Mouse (Mus musculus) B cell, adult (primary cell): ENCODE measurements around the gene Gm49391. TPM values are rescaled to one million over a fixed set of nuclear protein-coding genes. Genes with fewer than 3 reads are reported as not detected.

Experiments
- total RNA-seq: library from RNA; stranded (reverse); gene quantifications from 4 replicates; pipeline ENCODE4 v1.2.4, GENCODE M21; 2023; ENCODE audit not compliant: inconsistent age

Gm49391 gene
- 0.51 to 1.2 TPM in 2 of 4 replicates, not detected in the others for total RNA-seq

DNA sequence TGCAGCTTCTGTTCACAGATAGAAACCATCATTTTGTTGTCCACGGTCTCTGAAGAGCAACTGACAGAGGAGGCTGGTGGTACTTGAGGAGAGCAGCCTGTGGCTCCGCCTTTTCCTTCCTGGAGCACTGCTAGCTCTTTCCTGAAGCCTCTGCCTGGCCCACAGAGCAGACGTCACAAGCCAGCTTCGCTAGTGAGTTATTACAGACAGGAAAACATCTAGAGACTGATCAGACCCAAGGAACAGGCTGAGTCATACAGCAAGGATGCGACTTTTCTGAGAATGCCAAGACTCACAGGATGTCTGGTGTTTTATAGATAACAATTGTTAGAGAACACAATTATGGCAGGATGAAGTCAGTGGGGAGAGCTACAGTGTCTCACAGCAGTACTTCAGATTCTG, at the start of gene Gm49391, which contains the start of gene Ctla2a:
Gm49391 (minus strand) TSS at position 72 of the 402 bp plus-strand sequence.
Ctla2a (minus strand) TSS at position 126 of the 402 bp plus-strand sequence.

GRCm38 (mm10) chr13:60941884-60942283, 5.5 kb upstream of the Gm49391 start, which contains the start of gene Tpbpa:
Gene Tpbpa (minus strand): TSS chr13:60941984.

GRCm38 (mm10) chr13:60935490-60935889, 881 bp downstream of the Gm49391 start, which contains the start of gene Gm49393:
Gene Gm49393 (minus strand): TSS chr13:60935590.

GRCm38 (mm10) chr13:60904780-60905179, 31.6 kb downstream of the Gm49391 start, which contains the start of gene Tpbpb:
Gene Tpbpb (minus strand): TSS chr13:60904880.

DNA sequence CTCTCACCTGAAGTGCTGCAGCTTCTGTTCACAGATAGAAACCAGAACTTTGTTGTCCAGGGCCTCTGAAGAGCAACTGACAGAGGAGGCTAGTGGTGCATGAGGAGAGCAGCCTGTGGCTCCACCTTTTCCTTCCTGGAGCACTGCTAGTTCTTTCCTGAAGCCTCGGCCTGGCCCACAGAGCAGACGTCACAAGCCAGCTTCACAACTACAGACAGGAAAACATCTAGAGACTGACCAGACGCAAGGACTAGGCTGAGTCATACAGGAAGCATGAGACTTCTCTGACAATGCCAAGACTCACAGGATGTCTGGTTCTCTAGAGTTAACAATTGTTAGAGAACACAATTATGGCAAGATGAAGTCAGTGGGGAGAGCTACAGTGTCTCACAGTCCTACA, 39.0 kb downstream of the Gm49391 start, which contains the start of gene Ctla2b:
Ctla2b (minus strand) TSS at position 120 of the 400 bp plus-strand sequence.

DNA sequence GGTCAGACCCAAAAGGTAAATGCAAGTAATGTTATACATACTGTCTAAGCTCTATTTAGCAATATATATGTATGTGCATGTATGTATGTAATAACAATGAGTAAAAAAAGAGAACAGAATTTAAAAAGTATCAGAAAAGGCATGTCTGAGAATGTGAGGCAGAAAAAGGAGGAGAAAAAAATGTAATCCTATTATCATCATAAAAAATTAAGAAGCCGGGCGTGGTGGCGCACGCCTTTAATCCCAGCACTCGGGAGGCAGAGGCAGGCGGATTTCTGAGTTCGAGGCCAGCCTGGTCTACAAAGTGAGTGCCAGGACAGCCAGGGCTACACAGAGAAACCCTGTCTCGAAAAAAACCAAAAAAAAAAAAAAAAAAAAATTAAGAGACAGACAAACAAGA, 39.6 kb downstream of the Gm49391 start, which contains the start of gene Gm49392:
Gm49392 (minus strand) TSS at position 101 of the 400 bp plus-strand sequence.

GRCm38 (mm10) chr13:60864281-60864680, 72.1 kb downstream of the Gm49391 start, which contains the start of gene 4930486L24Rik:
Gene 4930486L24Rik (minus strand): TSS chr13:60864475.

Other genes starting within 250 kb of the Gm49391 start
- gene BC051665, start 150.2 kb downstream of the Gm49391 start, total RNA-seq, result not detected in 4 replicates
- not detected in 4 replicates for gene Ctsll3, start 133.7 kb downstream of the Gm49391 start, total RNA-seq
- not detected in 4 replicates for gene 4930486L24Rik, start 72.1 kb downstream of the Gm49391 start, total RNA-seq
- gene Gm49392, start 39.7 kb downstream of the Gm49391 start, total RNA-seq, result not detected in 4 replicates
- gene Ctla2b, start 39.1 kb downstream of the Gm49391 start, total RNA-seq, result 0.87 to 1.5 TPM (median 1.3 TPM) in 4 replicates
- gene Tpbpb, start 31.7 kb downstream of the Gm49391 start, total RNA-seq, result not detected in 4 replicates
- not detected in 4 replicates for gene Gm49393, start 981 bp downstream of the Gm49391 start, total RNA-seq
- gene Ctla2a, start 54 bp upstream of the Gm49391 start, total RNA-seq, result 2.4 to 5.6 TPM (median 3.4 TPM) in 4 replicates
- gene Tpbpa, start 5.4 kb upstream of the Gm49391 start, total RNA-seq, result not detected in 4 replicates
- not detected in 4 replicates for gene Ctsj, start 69.4 kb upstream of the Gm49391 start, total RNA-seq
- gene Ctsq, start 104.1 kb upstream of the Gm49391 start, total RNA-seq, result not detected in 4 replicates
- gene Ctsr, start 227.7 kb upstream of the Gm49391 start, total RNA-seq, result not detected in 4 replicates